Mouse (Mus musculus): ENCODE results near the gene Nsmce4a. TPM values are rescaled to one million over a fixed set of nuclear protein-coding genes. Genes with fewer than 3 reads are reported as not detected.

Nsmce4a gene
- polyA plus RNA-seq, 1 experiment from 2014 or later = 154 TPM

- Histone ChIP-seq H3K4me2 (ENCODE audit: low read length) (peak overlapping the region; percentile 66), H3K4me1 (ENCODE audit: control insufficient read depth, insufficient read depth, low read length) (peaks cover 13% of the 10 kb centered on the region), H3K9me3 (replicated peaks; ENCODE audit: control insufficient read depth, low read length) (no peaks in the 10 kb centered on the region), H3K9ac (ENCODE audit: low read length) (peak overlapping the region; percentile 97), H3K36me3 (ENCODE audit: control insufficient read depth, insufficient read depth, low read length) (0 out of 2 replicates have a peak, but pooled peaks cover 5% of the 10 kb centered on the region), H3K27me3 (replicated peaks; ENCODE audit: control insufficient read depth, insufficient read depth, low read length) (no peaks in the 10 kb centered on the region), H3K27ac (ENCODE audit: low read depth, low read length) (peak overlapping the region; percentile 96), H3K4me3 (ENCODE audit: low read depth, low read length) (peak overlapping the region; percentile 80)
- DNase-seq (ENCODE audit: low spot score) = peak; percentile 99
- WGBS = under 1% methylated on average over 81 of the region's 90 CpGs
- ATAC-seq = peak; percentile 98
Measured at GRCm38 (mm10) chr7:130519096-130520048, 53.5 kb downstream of the Nsmce4a start.

DNA sequence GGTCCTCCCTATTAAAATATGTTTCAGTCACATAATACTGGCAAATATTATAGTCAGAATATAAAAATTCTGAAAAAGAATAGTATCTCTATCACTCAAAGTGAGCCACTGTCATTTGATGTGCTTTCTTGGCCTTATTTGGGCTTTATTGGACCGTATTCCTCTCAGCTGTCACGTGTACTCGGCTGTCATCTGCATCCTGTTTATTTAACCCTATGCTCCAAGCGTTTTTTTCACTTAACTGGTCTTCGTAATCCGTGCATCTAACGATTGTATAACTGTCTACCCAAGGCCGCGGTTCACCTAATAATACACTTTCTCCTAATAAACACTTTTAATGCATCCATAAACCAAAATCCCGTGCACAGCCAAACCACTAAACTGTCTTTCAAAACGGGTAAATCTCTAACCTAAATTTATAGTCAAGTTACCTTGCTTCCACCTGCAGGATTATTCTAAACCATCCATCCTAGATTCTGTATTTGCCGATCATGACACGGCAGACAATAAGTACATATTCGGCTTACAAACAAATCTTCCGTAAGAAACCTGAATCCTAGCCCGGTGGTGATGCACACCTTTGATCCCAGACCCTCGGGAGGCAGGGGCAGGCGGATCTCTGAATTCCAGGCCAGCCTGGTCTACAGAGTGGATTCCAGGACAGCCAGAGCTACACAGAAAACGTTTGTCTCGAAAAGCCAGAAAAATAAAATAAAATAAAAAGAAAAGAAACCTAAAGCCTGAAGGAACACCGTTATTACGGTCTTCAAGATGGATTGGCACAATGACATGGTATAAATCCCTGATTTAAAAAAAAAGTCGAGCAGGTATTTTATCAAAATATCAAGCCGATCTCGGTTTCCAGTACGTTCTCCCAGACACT, 54.5 kb downstream of the Nsmce4a start:
- DNase-seq (ENCODE audit: low spot score) (peak; percentile 22), ATAC-seq (no peak)
- Histone ChIP-seq H3K9ac (ENCODE audit: low read length) (peak overlapping the region; percentile 97), H3K36me3 (ENCODE audit: control insufficient read depth, insufficient read depth, low read length) (peaks cover 11% of the 10 kb centered on the region; the same call in 1 of the 2 replicates), H3K4me2 (ENCODE audit: low read length) (peak overlapping the region; percentile 66), H3K9me3 (replicated peaks; ENCODE audit: control insufficient read depth, low read length) (no peaks in the 10 kb centered on the region), H3K4me1 (ENCODE audit: control insufficient read depth, insufficient read depth, low read length) (peaks cover 13% of the 10 kb centered on the region), H3K27ac (ENCODE audit: low read depth, low read length) (peak overlapping the region; percentile 96), H3K27me3 (replicated peaks; ENCODE audit: control insufficient read depth, insufficient read depth, low read length) (no peaks in the 10 kb centered on the region), H3K4me3 (ENCODE audit: low read depth, low read length) (peak overlapping the region; percentile 80)
- 48% methylated on average over 26 of the region's 26 CpGs for WGBS

GRCm38 (mm10) chr7:130510243-130510642, 62.7 kb downstream of the Nsmce4a start:
- Histone ChIP-seq H3K4me1 (ENCODE audit: control insufficient read depth, insufficient read depth, low read length) (no peaks in the 10 kb centered on the region), H3K36me3 (ENCODE audit: control insufficient read depth, insufficient read depth, low read length) (peaks cover 61% of the 10 kb centered on the region), H3K9me3 (replicated peaks; ENCODE audit: control insufficient read depth, low read length) (no peaks in the 10 kb centered on the region), H3K27ac (ENCODE audit: low read depth, low read length) (no peak overlapping the region), H3K9ac (ENCODE audit: low read length) (no peak overlapping the region), H3K4me2 (ENCODE audit: low read length) (no peak overlapping the region), H3K4me3 (ENCODE audit: low read depth, low read length) (no peak overlapping the region), H3K27me3 (replicated peaks; ENCODE audit: control insufficient read depth, insufficient read depth, low read length) (no peaks in the 10 kb centered on the region)
- ATAC-seq (no peak), DNase-seq (ENCODE audit: low spot score) (no peak)
- WGBS = 95% methylated on average over 5 of the region's 5 CpGs

DNA sequence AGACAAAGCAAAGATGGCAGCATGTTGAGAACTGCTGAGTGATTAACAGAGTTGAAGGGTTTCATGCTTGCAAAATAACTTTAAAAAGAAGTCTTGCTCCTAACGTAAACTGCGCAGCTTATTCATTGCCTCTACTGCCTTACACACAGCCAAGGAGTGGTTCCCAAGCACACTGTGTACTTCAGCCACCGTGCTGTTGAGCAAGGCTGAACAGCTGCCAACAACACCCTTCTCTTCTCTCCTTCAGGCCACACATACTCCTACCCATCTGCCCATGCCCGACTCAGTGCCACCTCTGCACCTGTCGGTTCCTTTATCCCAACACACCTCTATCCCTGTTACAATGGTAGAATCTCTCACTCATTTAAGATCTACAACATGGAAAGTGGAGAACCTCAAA, 69.9 kb downstream of the Nsmce4a start:
- Histone ChIP-seq H3K36me3 (ENCODE audit: control insufficient read depth, insufficient read depth, low read length) (peaks cover 61% of the 10 kb centered on the region), H3K9ac (ENCODE audit: low read length) (no peak overlapping the region), H3K4me3 (ENCODE audit: low read depth, low read length) (no peak overlapping the region), H3K27ac (ENCODE audit: low read depth, low read length) (no peak overlapping the region), H3K4me1 (ENCODE audit: control insufficient read depth, insufficient read depth, low read length) (no peaks in the 10 kb centered on the region), H3K27me3 (replicated peaks; ENCODE audit: control insufficient read depth, insufficient read depth, low read length) (no peaks in the 10 kb centered on the region), H3K4me2 (ENCODE audit: low read length) (no peak overlapping the region), H3K9me3 (replicated peaks; ENCODE audit: control insufficient read depth, low read length) (no peaks in the 10 kb centered on the region)
- ATAC-seq (no peak), DNase-seq (ENCODE audit: low spot score) (no peak)
- 93% methylated on average over 5 of the region's 5 CpGs for WGBS

- Histone ChIP-seq H3K27me3 (replicated peaks; ENCODE audit: control insufficient read depth, insufficient read depth, low read length) (no peaks in the 10 kb centered on the region), H3K4me1 (ENCODE audit: control insufficient read depth, insufficient read depth, low read length) (no peaks in the 10 kb centered on the region), H3K9me3 (replicated peaks; ENCODE audit: control insufficient read depth, low read length) (no peaks in the 10 kb centered on the region), H3K4me2 (ENCODE audit: low read length) (no peak overlapping the region), H3K4me3 (ENCODE audit: low read depth, low read length) (no peak overlapping the region), H3K36me3 (ENCODE audit: control insufficient read depth, insufficient read depth, low read length) (peaks cover 55% of the 10 kb centered on the region), H3K27ac (ENCODE audit: low read depth, low read length) (no peak overlapping the region), H3K9ac (ENCODE audit: low read length) (no peak overlapping the region)
- WGBS = 92% methylated on average over 1 of the region's 1 CpGs
- no peak for DNase-seq (ENCODE audit: low spot score)
- no peak for ATAC-seq
Measured at GRCm38 (mm10) chr7:130501499-130501898, 71.4 kb downstream of the Nsmce4a start.

DNA sequence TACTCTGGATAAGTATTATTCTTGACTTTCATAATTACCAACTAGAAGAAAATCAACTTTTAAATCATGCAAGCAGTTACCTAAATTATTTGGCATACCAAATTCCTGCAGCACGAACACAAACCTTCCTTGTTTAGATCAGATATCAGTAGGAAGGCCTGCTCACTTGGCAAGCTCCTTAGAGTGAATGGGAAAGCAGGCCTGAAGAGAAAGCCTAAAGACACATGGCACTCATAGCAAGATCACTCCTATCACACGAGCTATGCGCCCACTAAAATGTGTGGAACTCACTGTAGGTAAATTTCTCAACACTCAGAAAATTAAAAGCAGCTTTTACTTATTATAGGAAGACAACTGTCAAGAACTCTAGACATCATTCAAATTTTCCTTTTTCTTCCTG, 79.6 kb downstream of the Nsmce4a start:
- Histone ChIP-seq H3K27ac (ENCODE audit: low read depth, low read length) (no peak overlapping the region), H3K27me3 (replicated peaks; ENCODE audit: control insufficient read depth, insufficient read depth, low read length) (no peaks in the 10 kb centered on the region), H3K4me3 (ENCODE audit: low read depth, low read length) (no peak overlapping the region), H3K4me1 (ENCODE audit: control insufficient read depth, insufficient read depth, low read length) (no peaks in the 10 kb centered on the region), H3K9me3 (replicated peaks; ENCODE audit: control insufficient read depth, low read length) (no peaks in the 10 kb centered on the region), H3K9ac (ENCODE audit: low read length) (no peak overlapping the region), H3K4me2 (ENCODE audit: low read length) (no peak overlapping the region), H3K36me3 (ENCODE audit: control insufficient read depth, insufficient read depth, low read length) (peaks cover 12% of the 10 kb centered on the region)
- DNase-seq (ENCODE audit: low spot score) (no peak), ATAC-seq (no peak)
- 85% methylated on average over 3 of the region's 3 CpGs for WGBS

DNA sequence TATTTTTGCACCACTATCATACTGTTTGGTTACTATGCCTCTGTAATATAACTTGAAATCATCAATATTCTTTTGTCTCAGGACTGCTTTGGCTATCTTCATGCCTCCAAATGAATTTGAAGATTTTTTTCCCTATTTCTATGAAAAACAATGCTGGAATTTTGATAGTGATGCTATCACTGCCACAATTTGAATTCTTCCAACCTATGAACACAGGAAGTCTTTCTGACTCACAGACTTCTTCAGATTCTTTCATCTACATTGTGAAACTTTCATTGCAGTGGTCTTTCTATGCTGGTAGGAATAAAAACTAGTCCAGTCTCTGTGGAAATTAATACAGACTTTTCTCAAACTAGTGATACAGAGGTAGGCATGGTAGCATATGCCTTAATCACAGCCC, 80.9 kb downstream of the Nsmce4a start:
- Histone ChIP-seq H3K9me3 (replicated peaks; ENCODE audit: control insufficient read depth, low read length) (no peaks in the 10 kb centered on the region), H3K27me3 (replicated peaks; ENCODE audit: control insufficient read depth, insufficient read depth, low read length) (no peaks in the 10 kb centered on the region), H3K4me1 (ENCODE audit: control insufficient read depth, insufficient read depth, low read length) (no peaks in the 10 kb centered on the region), H3K9ac (ENCODE audit: low read length) (no peak overlapping the region), H3K4me2 (ENCODE audit: low read length) (no peak overlapping the region), H3K36me3 (ENCODE audit: control insufficient read depth, insufficient read depth, low read length) (peaks cover 3% of the 10 kb centered on the region; the same call in 1 of the 2 replicates), H3K27ac (ENCODE audit: low read depth, low read length) (no peak overlapping the region), H3K4me3 (ENCODE audit: low read depth, low read length) (no peak overlapping the region)
- DNase-seq (ENCODE audit: low spot score) (no peak), ATAC-seq (no peak)
